Mouse (Mus musculus) MEL (cell line): ENCODE measurements around the gene Gm49378.

Experiments used
- CTCF ChIP-seq, 3 experiments: IDR thresholded peaks in 2 of 3; conservative IDR thresholded peaks in 1 of 3; 2 replicates each; pipeline ENCODE4 v1.5.1; 2011 to 2012; ENCODE audit warnings: low read length in 3 of 3, low read depth in 2 of 3, mild to moderate bottlenecking in 2 of 3, improper control_type of control experiment in 1 of 3, inconsistent platforms in 1 of 3, mixed read lengths in 1 of 3, moderate library complexity in 1 of 3; ENCODE audit not compliant: control insufficient read depth in 1 of 3, insufficient read depth in 1 of 3, poor library complexity in 1 of 3, severe bottlenecking in 1 of 3
- EP300 ChIP-seq, 2 experiments: IDR thresholded peaks; 2 replicates each; pipeline ENCODE4 v1.6.1; 2011; ENCODE audit warnings: improper control_type of control experiment in 2 of 2, low read length in 2 of 2, low read depth in 1 of 2, mild to moderate bottlenecking in 1 of 2
- MXI1 ChIP-seq: IDR thresholded peaks from 2 replicates; pipeline ENCODE4 v1.6.1; 2011; ENCODE audit warnings: mild to moderate bottlenecking, low read depth, low read length, improper control_type of control experiment
- ZC3H11A ChIP-seq: IDR thresholded peaks from 2 replicates; pipeline ENCODE4 v1.6.1; 2012; ENCODE audit warnings: low read depth, mild to moderate bottlenecking, inconsistent platforms, low read length, improper control_type of control experiment

DNA sequence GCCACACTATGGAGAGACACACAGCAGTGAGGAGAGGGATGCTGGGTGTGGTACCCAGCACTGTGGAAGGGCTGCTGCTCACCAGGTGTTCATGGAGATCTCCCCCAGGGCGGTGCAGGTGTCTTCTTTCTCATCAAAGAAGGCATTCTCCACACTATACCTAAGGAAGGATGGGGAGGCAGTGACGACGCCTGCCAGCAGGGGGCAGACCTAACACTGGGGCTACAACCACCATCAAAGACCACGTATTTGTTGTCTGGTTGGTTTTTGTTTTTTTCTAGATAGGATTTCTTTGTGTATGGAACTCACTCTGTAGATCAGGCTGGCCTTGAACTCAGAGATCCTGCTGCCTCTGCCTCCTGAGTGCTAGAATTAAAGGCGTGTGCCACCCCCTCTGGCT lies 8.4 kb downstream of the Gm49378 start:
- TF ChIP-seq CTCF (IDR thresholded peaks at IDR 0.05 in 2 of 3, conservative IDR thresholded peaks at IDR 0.05 in 1 of 3; ENCODE audit: control insufficient read depth in 1 of 3, insufficient read depth in 1 of 3, low read depth in 2 of 3, low read length in 3 of 3, poor library complexity in 1 of 3, severe bottlenecking in 1 of 3) (peak; percentile 76 to 94 (median 87)), EP300 (IDR thresholded peaks at IDR 0.05; ENCODE audit: low read depth in 1 of 2, low read length in 2 of 2) (no peak), MXI1 (no peak), ZC3H11A (peak; percentile 43)
